Mouse (Mus musculus): Measurements from ENCODE around the gene Gpr142. TPM values are rescaled to one million over a fixed set of nuclear protein-coding genes. Genes with fewer than 3 reads are reported as not detected.

The Gpr142 gene
- not detected for polyA plus RNA-seq (2014; fragmentation: Illumina TruSeq; extraction: RNeasy Lipid Tissue Mini Kit (QIAGEN cat#74804); ENCODE audit: insufficient read depth, low read depth, low replicate concordance)

DNA sequence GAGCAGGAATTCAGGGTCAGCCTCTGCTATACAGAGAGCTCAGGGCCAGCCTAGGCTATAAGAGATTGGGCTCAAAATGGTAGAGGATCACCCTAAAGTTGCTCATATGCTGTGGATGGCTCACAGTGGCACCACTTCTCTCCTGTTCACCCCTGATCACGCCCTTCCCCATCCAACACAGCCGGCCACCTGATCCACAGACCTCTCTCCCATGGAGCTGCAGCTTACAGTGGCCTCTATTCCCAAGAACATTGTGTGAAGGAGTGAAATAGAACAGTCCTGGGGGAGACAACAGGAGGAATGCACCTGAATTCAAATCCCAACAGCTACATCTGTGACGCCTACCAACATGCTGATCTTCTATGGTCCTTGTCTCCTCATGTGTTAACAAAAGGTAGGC is at the start of gene Gpr142:
Gene Gpr142 (plus strand): TSS at position 301 of the 400 bp plus-strand sequence.

DNA sequence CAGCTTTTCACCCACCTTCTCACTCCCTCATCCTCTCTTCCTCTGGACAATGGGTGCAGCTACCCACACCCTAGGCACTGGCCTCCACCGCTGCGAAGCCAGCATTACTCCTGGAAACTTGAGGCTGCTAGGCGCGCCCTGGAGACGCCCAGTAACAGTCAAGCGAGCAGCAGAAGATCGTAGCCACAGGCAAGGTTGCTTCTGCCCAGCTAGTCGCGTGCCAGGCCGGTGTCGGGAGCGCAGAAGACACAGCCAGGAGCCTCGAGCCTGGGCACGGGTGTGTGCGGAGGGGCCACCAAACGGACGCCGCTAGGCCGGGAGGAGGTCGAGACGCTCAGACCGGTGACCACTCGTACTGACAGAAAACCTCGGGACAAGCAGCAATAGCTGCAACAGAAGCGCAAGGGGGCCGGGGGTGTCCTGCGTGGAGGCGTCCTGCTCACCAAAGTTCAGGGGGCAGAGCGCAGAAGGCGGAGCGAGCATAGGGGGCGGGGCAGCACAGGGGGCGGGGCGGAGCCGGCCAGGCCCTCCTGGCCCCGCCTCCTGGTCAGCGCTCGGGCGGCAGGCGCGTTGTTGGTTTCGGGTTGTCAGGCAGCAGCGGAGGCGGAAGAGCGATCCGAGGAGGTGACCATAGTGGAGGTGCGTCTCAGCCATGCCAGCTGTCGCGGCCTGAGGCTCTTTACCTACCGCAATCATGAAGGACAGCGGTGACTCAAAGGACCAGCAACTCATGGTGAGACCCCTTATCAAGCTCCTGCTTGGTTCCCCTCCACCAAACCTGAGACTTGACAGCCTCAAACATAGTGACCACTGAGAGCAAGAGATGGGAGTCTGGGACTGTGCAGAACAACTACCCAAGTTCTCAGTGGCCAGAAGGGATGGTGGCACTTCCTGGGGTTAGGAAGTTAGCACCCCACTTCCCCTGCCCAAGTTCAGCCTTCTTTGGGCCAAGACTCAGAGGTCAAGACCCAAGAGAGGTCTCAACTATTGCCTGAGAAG is 33.6 kb upstream of the Gpr142 start, which contains the start of gene Kif19a:
Gene Kif19a (plus strand): TSS at position 569 of the 999 bp plus-strand sequence.

DNA sequence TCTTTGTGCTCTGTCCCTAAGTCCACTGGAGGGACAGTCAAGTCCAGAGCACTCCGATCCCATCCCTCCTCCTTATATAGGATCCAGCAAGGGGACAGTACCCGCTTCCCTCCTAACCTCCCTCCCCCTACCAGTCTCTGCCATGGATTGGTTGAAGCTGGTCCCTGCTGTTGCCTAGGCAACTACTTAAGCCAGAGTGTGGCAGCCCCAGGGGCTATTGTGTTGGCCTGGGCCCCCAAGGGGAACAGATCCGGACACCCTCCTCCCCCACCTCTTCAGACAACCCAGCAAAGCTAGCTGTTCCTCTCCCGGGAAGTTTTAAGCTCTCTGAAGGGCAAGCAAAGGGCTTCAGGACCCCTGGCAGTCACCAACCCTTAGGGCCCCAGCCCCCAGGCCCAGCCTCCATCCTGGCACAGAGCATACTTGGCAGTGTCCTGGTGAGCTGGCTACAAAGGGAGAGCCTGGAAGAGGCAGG is 2.8 kb upstream of the Gpr142 start, which contains the start of gene Btbd17:
Gene Btbd17 (minus strand): TSS at position 98 of the 475 bp plus-strand sequence.

GRCm38 (mm10) chr11:114850452-114851268 is 51.9 kb downstream of the Gpr142 start, which contains the start of gene Gprc5c:
Gene Gprc5c (plus strand): TSS chr11:114851152.

Other genes with a start within 250 kb of the Gpr142 start
- gene Rpl38, start 130.4 kb upstream of the Gpr142 start, polyA plus RNA-seq (2014; fragmentation: Illumina TruSeq; extraction: RNeasy Lipid Tissue Mini Kit (QIAGEN cat#74804); ENCODE audit: insufficient read depth, low read depth, low replicate concordance) = 1,924 TPM
- gene Ttyh2, start 123.5 kb upstream of the Gpr142 start, polyA plus RNA-seq (2014; fragmentation: Illumina TruSeq; extraction: RNeasy Lipid Tissue Mini Kit (QIAGEN cat#74804); ENCODE audit: insufficient read depth, low read depth, low replicate concordance) = 4.1 TPM
- 7.5 TPM for gene Dnaic2, start 71.5 kb upstream of the Gpr142 start, polyA plus RNA-seq (2014; fragmentation: Illumina TruSeq; extraction: RNeasy Lipid Tissue Mini Kit (QIAGEN cat#74804); ENCODE audit: insufficient read depth, low read depth, low replicate concordance)
- 7.8 TPM for gene Kif19a, start 33.5 kb upstream of the Gpr142 start, polyA plus RNA-seq (2014; fragmentation: Illumina TruSeq; extraction: RNeasy Lipid Tissue Mini Kit (QIAGEN cat#74804); ENCODE audit: insufficient read depth, low read depth, low replicate concordance)
- 0.33 TPM for gene Btbd17, start 3.0 kb upstream of the Gpr142 start, polyA plus RNA-seq (2014; fragmentation: Illumina TruSeq; extraction: RNeasy Lipid Tissue Mini Kit (QIAGEN cat#74804); ENCODE audit: insufficient read depth, low read depth, low replicate concordance)
- 5.0 TPM for gene Gprc5c, start 52.2 kb downstream of the Gpr142 start, polyA plus RNA-seq (2014; fragmentation: Illumina TruSeq; extraction: RNeasy Lipid Tissue Mini Kit (QIAGEN cat#74804); ENCODE audit: insufficient read depth, low read depth, low replicate concordance)
- gene Cd300a, start 91.1 kb downstream of the Gpr142 start, polyA plus RNA-seq (2014; fragmentation: Illumina TruSeq; extraction: RNeasy Lipid Tissue Mini Kit (QIAGEN cat#74804); ENCODE audit: insufficient read depth, low read depth, low replicate concordance) = 5.6 TPM
- gene Cd300lb, start 135.5 kb downstream of the Gpr142 start, polyA plus RNA-seq (2014; fragmentation: Illumina TruSeq; extraction: RNeasy Lipid Tissue Mini Kit (QIAGEN cat#74804); ENCODE audit: insufficient read depth, low read depth, low replicate concordance) = 3.8 TPM
- 1.2 TPM for gene Cd300c, start 170.2 kb downstream of the Gpr142 start, polyA plus RNA-seq (2014; fragmentation: Illumina TruSeq; extraction: RNeasy Lipid Tissue Mini Kit (QIAGEN cat#74804); ENCODE audit: insufficient read depth, low read depth, low replicate concordance)
- gene Cd300ld, start 191.0 kb downstream of the Gpr142 start, polyA plus RNA-seq (2014; fragmentation: Illumina TruSeq; extraction: RNeasy Lipid Tissue Mini Kit (QIAGEN cat#74804); ENCODE audit: insufficient read depth, low read depth, low replicate concordance) = 4.7 TPM
- 24.2 TPM for gene Cd300c2, start 203.0 kb downstream of the Gpr142 start, polyA plus RNA-seq (2014; fragmentation: Illumina TruSeq; extraction: RNeasy Lipid Tissue Mini Kit (QIAGEN cat#74804); ENCODE audit: insufficient read depth, low read depth, low replicate concordance)
- not detected for gene Cd300ld2, start 217.3 kb downstream of the Gpr142 start, polyA plus RNA-seq (2014; fragmentation: Illumina TruSeq; extraction: RNeasy Lipid Tissue Mini Kit (QIAGEN cat#74804); ENCODE audit: insufficient read depth, low read depth, low replicate concordance)
- not detected for gene Cd300ld4, start 228.1 kb downstream of the Gpr142 start, polyA plus RNA-seq (2014; fragmentation: Illumina TruSeq; extraction: RNeasy Lipid Tissue Mini Kit (QIAGEN cat#74804); ENCODE audit: insufficient read depth, low read depth, low replicate concordance)
- gene Cd300ld5, start 238.8 kb downstream of the Gpr142 start, polyA plus RNA-seq (2014; fragmentation: Illumina TruSeq; extraction: RNeasy Lipid Tissue Mini Kit (QIAGEN cat#74804); ENCODE audit: insufficient read depth, low read depth, low replicate concordance) = 0.79 TPM
- gene Cd300ld3, start 249.5 kb downstream of the Gpr142 start, polyA plus RNA-seq (2014; fragmentation: Illumina TruSeq; extraction: RNeasy Lipid Tissue Mini Kit (QIAGEN cat#74804); ENCODE audit: insufficient read depth, low read depth, low replicate concordance) = 2.4 TPM